Mouse (Mus musculus): ENCODE measurements around the gene Inppl1. TPM values are rescaled to one million over a fixed set of nuclear protein-coding genes. Genes with fewer than 3 reads are reported as not detected.

Inppl1 gene
- total and polyA plus RNA-seq, 3 experiments: 146 to 170 (median 164) TPM

DNA sequence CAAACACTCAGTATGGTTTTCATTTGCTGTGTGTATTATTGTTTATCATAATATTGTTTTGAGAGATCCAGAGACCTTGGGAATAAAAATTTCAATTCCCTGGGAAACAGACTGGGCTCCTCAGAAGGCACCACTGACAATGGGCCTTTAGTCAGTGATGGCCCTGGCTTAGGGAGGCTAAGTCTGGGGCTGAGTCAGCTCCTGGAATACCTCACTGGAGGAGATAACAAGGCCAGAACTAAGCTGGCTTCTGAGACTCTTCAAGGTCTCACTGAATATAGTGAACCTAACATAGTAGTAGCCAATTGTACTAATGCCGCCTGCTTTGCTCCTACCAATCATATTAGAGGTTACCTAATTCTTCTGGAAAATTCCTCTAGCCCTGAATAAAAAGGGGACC lies 37.9 kb upstream of the Inppl1 start:
- Histone ChIP-seq H3K27ac (no peak overlapping the region), H3K36me3 (ENCODE audit: control insufficient read depth, insufficient read depth, low read length) (no peaks in the 10 kb centered on the region), H3K79me2 (replicated peaks; ENCODE audit: control insufficient read depth, insufficient read depth, low read length) (no peaks in the 10 kb centered on the region), H3K9ac (ENCODE audit: low read depth, low read length) (no peak overlapping the region), H3K4me1 (ENCODE audit: control insufficient read depth, insufficient read depth, low read length) (peaks cover 3% of the 10 kb centered on the region; the same call in 1 of the 2 replicates), H3K27me3 (ENCODE audit: control insufficient read depth, insufficient read depth, low read length) (no peaks in the 10 kb centered on the region), H3K4me3 (no peak overlapping the region)
- 100% methylated on average over 1 of the region's 1 CpGs for WGBS
- no peak for DNase-seq
- intact Hi-C loops (cut with DNase I): no loop called here
- no peak for TF ChIP-seq POLR2A (IDR thresholded peaks at IDR 0.05; ENCODE audit: insufficient read depth, low read depth, low read length)
- no peak for TF ChIP-seq EP300 (IDR thresholded peaks at IDR 0.05; ENCODE audit: insufficient read depth, low read depth, low read length)

- H3K4me3 ChIP-seq: no peak overlapping the region
- no peaks in the 10 kb centered on the region for H3K79me2 ChIP-seq (replicated peaks; ENCODE audit: control insufficient read depth, insufficient read depth, low read length)
- WGBS: 25% methylated on average over 3 of the region's 3 CpGs
- TF ChIP-seq CTCF (IDR thresholded peaks at IDR 0.05) (no peak), EP300 (IDR thresholded peaks at IDR 0.05; ENCODE audit: insufficient read depth, low read depth, low read length) (no peak), POLR2A (IDR thresholded peaks at IDR 0.05; ENCODE audit: insufficient read depth, low read depth, low read length) (no peak)
- DNase-seq: no peak
- peaks cover 5% of the 10 kb centered on the region for H3K4me1 ChIP-seq (ENCODE audit: control insufficient read depth, insufficient read depth, low read length)
- no peaks in the 10 kb centered on the region for H3K36me3 ChIP-seq (ENCODE audit: control insufficient read depth, insufficient read depth, low read length)
- no peaks in the 10 kb centered on the region for H3K27me3 ChIP-seq (ENCODE audit: control insufficient read depth, insufficient read depth, low read length)
- no peak overlapping the region for H3K9ac ChIP-seq (ENCODE audit: low read depth, low read length)
- no peak overlapping the region for H3K27ac ChIP-seq
- intact Hi-C loops (cut with DNase I): no loop called here
These were observed 33.3 kb upstream of the Inppl1 start for GRCm38 (mm10) chr7:101871296-101871695.

GRCm38 (mm10) chr7:101870629-101871028 lies 32.6 kb upstream of the Inppl1 start, which contains the start of gene Folr1:
Gene Folr1, minus strand, starts transcription at chr7:101870788.
- 97% methylated on average over 2 of the region's 2 CpGs for WGBS
- DNase-seq: no peak
- peaks cover 5% of the 10 kb centered on the region for H3K4me1 ChIP-seq (ENCODE audit: control insufficient read depth, insufficient read depth, low read length)
- TF ChIP-seq EP300 (IDR thresholded peaks at IDR 0.05; ENCODE audit: insufficient read depth, low read depth, low read length) (no peak), POLR2A (IDR thresholded peaks at IDR 0.05; ENCODE audit: insufficient read depth, low read depth, low read length) (no peak), CTCF (IDR thresholded peaks at IDR 0.05) (no peak)
- no peaks in the 10 kb centered on the region for H3K79me2 ChIP-seq (replicated peaks; ENCODE audit: control insufficient read depth, insufficient read depth, low read length)
- H3K9ac ChIP-seq (ENCODE audit: low read depth, low read length): no peak within 1 kb of the TSS
- H3K27me3 ChIP-seq (ENCODE audit: control insufficient read depth, insufficient read depth, low read length): no peaks in the 10 kb centered on the region
- H3K36me3 ChIP-seq (ENCODE audit: control insufficient read depth, insufficient read depth, low read length): no peaks in the 10 kb centered on the region
- H3K27ac ChIP-seq: no peak within 1 kb of the TSS
- H3K4me3 ChIP-seq: no peak within 1 kb of the TSS
- intact Hi-C loops (cut with DNase I): no loop called here

GRCm38 (mm10) chr7:101869163-101869500 lies 31.1 kb upstream of the Inppl1 start:
- peaks cover 5% of the 10 kb centered on the region for H3K4me1 ChIP-seq (ENCODE audit: control insufficient read depth, insufficient read depth, low read length)
- WGBS: 85% methylated on average over 7 of the region's 7 CpGs
- no peak overlapping the region for H3K4me3 ChIP-seq
- no peaks in the 10 kb centered on the region for H3K79me2 ChIP-seq (replicated peaks; ENCODE audit: control insufficient read depth, insufficient read depth, low read length)
- no peak overlapping the region for H3K27ac ChIP-seq
- no peaks in the 10 kb centered on the region for H3K36me3 ChIP-seq (ENCODE audit: control insufficient read depth, insufficient read depth, low read length)
- TF ChIP-seq CTCF (IDR thresholded peaks at IDR 0.05) (no peak), EP300 (IDR thresholded peaks at IDR 0.05; ENCODE audit: insufficient read depth, low read depth, low read length) (no peak), POLR2A (IDR thresholded peaks at IDR 0.05; ENCODE audit: insufficient read depth, low read depth, low read length) (no peak)
- intact Hi-C loops (cut with DNase I): no loop called here
- DNase-seq: no peak
- no peaks in the 10 kb centered on the region for H3K27me3 ChIP-seq (ENCODE audit: control insufficient read depth, insufficient read depth, low read length)
- H3K9ac ChIP-seq (ENCODE audit: low read depth, low read length): no peak overlapping the region

DNA sequence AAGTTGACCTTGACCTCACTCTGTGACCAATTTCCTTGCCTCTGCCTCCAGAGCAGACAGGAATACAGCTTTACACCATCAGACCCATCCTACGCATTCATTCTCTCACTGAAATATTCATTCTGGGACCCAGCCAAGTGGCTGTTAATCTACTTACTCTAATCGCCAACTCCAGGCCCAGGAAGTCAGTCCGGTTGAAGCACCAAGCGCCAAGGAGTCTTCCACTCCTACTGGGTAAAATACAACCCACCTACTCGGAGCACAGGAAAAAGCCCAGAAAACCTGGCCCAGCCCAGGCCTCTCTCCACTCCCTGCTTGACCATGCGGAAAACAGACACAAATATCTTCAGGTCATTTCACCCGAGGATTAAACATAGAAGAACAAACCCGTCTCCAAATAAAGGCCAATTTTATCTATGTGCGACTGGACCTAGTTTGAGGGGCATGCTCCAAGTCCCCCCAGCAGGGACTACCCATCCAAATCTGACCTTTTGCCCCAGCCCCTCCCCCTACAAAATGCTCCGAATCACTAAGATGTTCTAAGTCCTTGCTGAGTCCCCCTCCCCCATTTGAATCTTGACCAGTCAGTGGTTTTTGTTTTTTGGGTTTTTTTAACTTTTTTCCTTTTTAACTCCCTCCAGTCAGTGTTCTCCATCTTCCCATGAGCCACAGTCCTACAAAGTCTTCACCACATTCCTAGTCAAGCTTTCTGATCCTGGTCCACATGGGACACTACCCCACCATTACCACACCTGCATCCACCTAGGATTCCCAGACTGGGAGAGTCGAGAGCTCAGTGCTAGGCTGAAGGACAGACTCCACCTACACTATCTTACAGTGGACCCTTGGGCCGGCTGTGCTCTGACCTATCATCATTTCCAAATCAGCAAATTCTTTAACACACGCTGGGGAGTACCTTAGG lies 30.5 kb upstream of the Inppl1 start:
- Histone ChIP-seq H3K4me1 (ENCODE audit: control insufficient read depth, insufficient read depth, low read length) (peaks cover 5% of the 10 kb centered on the region), H3K36me3 (ENCODE audit: control insufficient read depth, insufficient read depth, low read length) (no peaks in the 10 kb centered on the region), H3K79me2 (replicated peaks; ENCODE audit: control insufficient read depth, insufficient read depth, low read length) (no peaks in the 10 kb centered on the region), H3K27me3 (ENCODE audit: control insufficient read depth, insufficient read depth, low read length) (no peaks in the 10 kb centered on the region), H3K9ac (ENCODE audit: low read depth, low read length) (no peak overlapping the region), H3K27ac (no peak overlapping the region), H3K4me3 (no peak overlapping the region)
- WGBS: 47% methylated on average over 13 of the region's 13 CpGs
- no peak for DNase-seq
- intact Hi-C loops (cut with DNase I): no loop called here
- TF ChIP-seq CTCF (IDR thresholded peaks at IDR 0.05) (no peak), POLR2A (IDR thresholded peaks at IDR 0.05; ENCODE audit: insufficient read depth, low read depth, low read length) (no peak), EP300 (IDR thresholded peaks at IDR 0.05; ENCODE audit: insufficient read depth, low read depth, low read length) (no peak)

DNA sequence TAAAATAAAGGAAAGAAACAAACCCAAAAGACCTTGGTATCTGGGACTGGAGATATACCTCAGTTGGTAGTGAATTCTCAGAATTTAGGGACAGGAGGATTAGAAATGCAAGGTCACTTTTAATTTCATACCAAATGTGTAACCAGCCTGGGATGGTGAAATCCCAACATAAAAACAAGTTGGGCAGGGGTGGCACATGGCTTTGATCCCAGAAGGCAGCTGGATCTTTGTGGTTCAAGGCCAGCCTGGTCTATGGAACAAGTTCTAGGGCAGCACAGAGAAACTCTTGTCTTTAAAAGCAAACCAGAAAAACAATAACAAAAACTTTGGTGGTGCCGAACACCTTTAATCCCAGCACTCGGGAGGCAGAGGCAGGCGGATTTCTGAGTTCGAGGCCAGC lies 29.5 kb upstream of the Inppl1 start:
- DNase-seq: no peak
- 96% methylated on average over 4 of the region's 4 CpGs for WGBS
- H3K36me3 ChIP-seq (ENCODE audit: control insufficient read depth, insufficient read depth, low read length): no peaks in the 10 kb centered on the region
- no peak overlapping the region for H3K27ac ChIP-seq
- no peaks in the 10 kb centered on the region for H3K79me2 ChIP-seq (replicated peaks; ENCODE audit: control insufficient read depth, insufficient read depth, low read length)
- TF ChIP-seq CTCF (IDR thresholded peaks at IDR 0.05) (no peak), POLR2A (IDR thresholded peaks at IDR 0.05; ENCODE audit: insufficient read depth, low read depth, low read length) (no peak), EP300 (IDR thresholded peaks at IDR 0.05; ENCODE audit: insufficient read depth, low read depth, low read length) (no peak)
- no peak overlapping the region for H3K9ac ChIP-seq (ENCODE audit: low read depth, low read length)
- H3K27me3 ChIP-seq (ENCODE audit: control insufficient read depth, insufficient read depth, low read length): no peaks in the 10 kb centered on the region
- intact Hi-C loops (cut with DNase I): no loop called here
- H3K4me3 ChIP-seq: no peak overlapping the region
- peaks cover 5% of the 10 kb centered on the region for H3K4me1 ChIP-seq (ENCODE audit: control insufficient read depth, insufficient read depth, low read length)
